Mouse (Mus musculus) midbrain, embryonic 13.5 days (tissue): ENCODE data around the gene Smarca2. TPM values are rescaled to one million over a fixed set of nuclear protein-coding genes. Genes with fewer than 3 reads are reported as not detected.

ENCODE experiments used
- ATAC-seq: fragments of 200-750 bp; cut with Nextera tagmentation; 2 replicates; pipeline ENCODE4 v1.8.0; 2017; ENCODE audit warnings: mild to moderate bottlenecking, moderate TSS enrichment, moderate library complexity
- H3K27ac ChIP-seq: fragments of 300-500 bp; sonication (generic); 2 replicates; pipeline ENCODE4 v1.5.1; 2015; ENCODE audit warnings: inconsistent platforms, mild to moderate bottlenecking, moderate library complexity
- H3K27me3 ChIP-seq: fragments of 300-500 bp; sonication (generic); 2 replicates; pipeline ENCODE4 v1.6.1; 2015; ENCODE audit warnings: mild to moderate bottlenecking, inconsistent platforms
- H3K36me3 ChIP-seq: fragments of 300-500 bp; sonication (generic); 2 replicates; pipeline ENCODE4 v1.6.1; 2015; ENCODE audit warnings: mild to moderate bottlenecking, inconsistent platforms
- H3K4me1 ChIP-seq: fragments of 300-500 bp; sonication (generic); replicated peaks from 2 replicates; pipeline ENCODE4 v1.6.1; 2015; ENCODE audit warnings: inconsistent platforms
- H3K4me2 ChIP-seq: fragments of 300-500 bp; sonication (generic); replicated peaks from 2 replicates; pipeline ENCODE4 v1.6.1; 2015; ENCODE audit warnings: moderate library complexity, mild to moderate bottlenecking, inconsistent platforms
- H3K4me3 ChIP-seq: fragments of 300-500 bp; sonication (generic); replicated peaks from 2 replicates; pipeline ENCODE4 v1.5.1; 2015; ENCODE audit warnings: mild to moderate bottlenecking, inconsistent platforms
- H3K9ac ChIP-seq: fragments of 300-500 bp; sonication (generic); replicated peaks from 2 replicates; pipeline ENCODE4 v1.6.1; 2015; ENCODE audit warnings: mild to moderate bottlenecking, inconsistent platforms
- H3K9me3 ChIP-seq: fragments of 300-500 bp; sonication (generic); 2 replicates; pipeline ENCODE4 v1.6.1; 2016; ENCODE audit warnings: mild to moderate bottlenecking, inconsistent platforms
- WGBS: fragments of 180-500 bp; shearing (Covaris S2); methylation state at CpG from one replicate; pipeline ENCODE4 v1.1.7; 2015; 5-methylcytosine and 5-hydroxymethylcytosine counted together
- polyA plus RNA-seq: library from polyadenylated mRNA; unstranded; fragments of >200 nt; fragmentation: Nextera tagmentation; extraction: Ambion mirVana; gene quantifications from 2 replicates; pipeline ENCODE4 v1.2.1, GENCODE M21; 2015

Smarca2 gene
- polyA plus RNA-seq, 1 experiment from 2014 or later: 109 TPM

GRCm38 (mm10) chr19:26605438-26606320 is 829 bp downstream of the Smarca2 start:
- ATAC-seq: peak; percentile 5; the same call in 1 of the 2 replicates

GRCm38 (mm10) chr19:26606321-26607155 is 1.7 kb downstream of the Smarca2 start:
- peaks cover 34% of the 10 kb centered on the region for H3K27me3 ChIP-seq
- H3K9ac ChIP-seq: peak overlapping the region; percentile 78
- H3K4me2 ChIP-seq: peak overlapping the region; percentile 100
- no peaks in the 10 kb centered on the region for H3K36me3 ChIP-seq
- peak; percentile 25 for ATAC-seq
- peaks cover 25% of the 10 kb centered on the region for H3K4me1 ChIP-seq
- H3K27ac ChIP-seq: peak overlapping the region; percentile 91
- WGBS: under 1% methylated on average over 63 of the region's 63 CpGs
- peak overlapping the region; percentile 79 for H3K4me3 ChIP-seq
- no peaks in the 10 kb centered on the region for H3K9me3 ChIP-seq

More at GRCm38 (mm10) chr19:26605438-26606320, 829 bp downstream of the Smarca2 start:
- H3K36me3 ChIP-seq: no peaks in the 10 kb centered on the region
- WGBS: 0% methylated on average over 44 of the region's 44 CpGs
- peak overlapping the region; percentile 78 for H3K9ac ChIP-seq
- H3K27ac ChIP-seq: peak overlapping the region; percentile 91
- H3K4me1 ChIP-seq: peaks cover 25% of the 10 kb centered on the region
- H3K9me3 ChIP-seq: no peaks in the 10 kb centered on the region
- H3K27me3 ChIP-seq: peaks cover 36% of the 10 kb centered on the region
- peak overlapping the region; percentile 79 for H3K4me3 ChIP-seq
- peak overlapping the region; percentile 100 for H3K4me2 ChIP-seq

GRCm38 (mm10) chr19:26607156-26607536 is 2.3 kb downstream of the Smarca2 start:
- H3K9ac ChIP-seq: peak overlapping the region; percentile 78
- peaks cover 25% of the 10 kb centered on the region for H3K4me1 ChIP-seq
- H3K27ac ChIP-seq: peak overlapping the region; percentile 91; the same call in 1 of the 2 replicates
- H3K27me3 ChIP-seq: peaks cover 33% of the 10 kb centered on the region
- no peaks in the 10 kb centered on the region for H3K9me3 ChIP-seq
- ATAC-seq: peak; percentile 19
- WGBS: 0% methylated on average over 54 of the region's 56 CpGs
- H3K36me3 ChIP-seq: no peaks in the 10 kb centered on the region
- peak overlapping the region; percentile 79 for H3K4me3 ChIP-seq
- H3K4me2 ChIP-seq: peak overlapping the region; percentile 100

- WGBS: under 1% methylated on average over 39 of the region's 39 CpGs
- Histone ChIP-seq H3K9me3 (no peaks in the 10 kb centered on the region), H3K27me3 (peaks cover 27% of the 10 kb centered on the region), H3K4me3 (peak overlapping the region; percentile 79), H3K36me3 (no peaks in the 10 kb centered on the region), H3K4me2 (peak overlapping the region; percentile 100), H3K9ac (peak overlapping the region; percentile 78), H3K4me1 (peaks cover 25% of the 10 kb centered on the region), H3K27ac (peak overlapping the region; percentile 91; the same call in 1 of the 2 replicates)
- no peak for ATAC-seq
Observed at GRCm38 (mm10) chr19:26607551-26608433, 2.9 kb downstream of the Smarca2 start.

GRCm38 (mm10) chr19:26608434-26608812 is 3.6 kb downstream of the Smarca2 start:
- 2% methylated on average over 7 of the region's 7 CpGs for WGBS
- no peaks in the 10 kb centered on the region for H3K36me3 ChIP-seq
- peaks cover 24% of the 10 kb centered on the region for H3K4me1 ChIP-seq
- H3K9ac ChIP-seq: no peak overlapping the region
- no peak for ATAC-seq
- H3K9me3 ChIP-seq: no peaks in the 10 kb centered on the region
- H3K27ac ChIP-seq: no peak overlapping the region
- H3K27me3 ChIP-seq: peaks cover 25% of the 10 kb centered on the region
- peak overlapping the region; percentile 79 for H3K4me3 ChIP-seq
- peak overlapping the region; percentile 100 for H3K4me2 ChIP-seq

- H3K4me3 ChIP-seq: no peak overlapping the region
- ATAC-seq: no peak
Observed at GRCm38 (mm10) chr19:26609637-26610036, 4.8 kb downstream of the Smarca2 start.

GRCm38 (mm10) chr19:26612995-26613394 is 8.1 kb downstream of the Smarca2 start:
- 64% methylated on average over 4 of the region's 4 CpGs for whole genome bisulfite sequencing
- no peaks in the 10 kb centered on the region for H3K36me3 ChIP-seq
- H3K4me3 ChIP-seq: no peak overlapping the region
- no peak overlapping the region for H3K9ac ChIP-seq
- H3K4me2 ChIP-seq: no peak overlapping the region
- H3K27ac ChIP-seq: no peak overlapping the region
- no peaks in the 10 kb centered on the region for H3K9me3 ChIP-seq
- H3K4me1 ChIP-seq: peaks cover 14% of the 10 kb centered on the region
- H3K27me3 ChIP-seq: peaks cover 20% of the 10 kb centered on the region
- no peak for ATAC-seq

More at GRCm38 (mm10) chr19:26609637-26610036, 4.8 kb downstream of the Smarca2 start:
- no peak overlapping the region for H3K27ac ChIP-seq
- no peak overlapping the region for H3K9ac ChIP-seq
- no peaks in the 10 kb centered on the region for H3K36me3 ChIP-seq
- no peaks in the 10 kb centered on the region for H3K9me3 ChIP-seq
- H3K4me1 ChIP-seq: peaks cover 19% of the 10 kb centered on the region
- peaks cover 24% of the 10 kb centered on the region for H3K27me3 ChIP-seq
- WGBS: 32% methylated on average over 2 of the region's 2 CpGs
- H3K4me2 ChIP-seq: no peak overlapping the region

GRCm38 (mm10) chr19:26613665-26614064 is 8.8 kb downstream of the Smarca2 start:
- Histone ChIP-seq H3K4me2 (no peak overlapping the region), H3K27ac (no peak overlapping the region), H3K9ac (no peak overlapping the region), H3K36me3 (no peaks in the 10 kb centered on the region), H3K27me3 (peaks cover 15% of the 10 kb centered on the region), H3K9me3 (no peaks in the 10 kb centered on the region), H3K4me1 (peaks cover 7% of the 10 kb centered on the region), H3K4me3 (no peak overlapping the region)
- ATAC-seq: no peak
- WGBS: 88% methylated on average over 5 of the region's 5 CpGs

- Histone ChIP-seq H3K9ac (no peak overlapping the region), H3K4me2 (no peak overlapping the region), H3K27me3 (peaks cover 7% of the 10 kb centered on the region; the same call in 1 of the 2 replicates), H3K4me1 (no peaks in the 10 kb centered on the region), H3K9me3 (no peaks in the 10 kb centered on the region), H3K36me3 (peaks cover 6% of the 10 kb centered on the region; the same call in 1 of the 2 replicates), H3K27ac (no peak overlapping the region), H3K4me3 (no peak overlapping the region)
- 48% methylated on average over 1 of the region's 1 CpGs for WGBS
- no peak for ATAC-seq
Observed at GRCm38 (mm10) chr19:26616271-26616670, 11.4 kb downstream of the Smarca2 start.

- no peak for ATAC-seq
- Histone ChIP-seq H3K27ac (no peak overlapping the region), H3K4me2 (no peak overlapping the region), H3K4me1 (no peaks in the 10 kb centered on the region), H3K27me3 (0 out of 2 replicates have a peak, but pooled peaks cover 4% of the 10 kb centered on the region), H3K36me3 (peaks cover 9% of the 10 kb centered on the region; the same call in 1 of the 2 replicates), H3K9ac (no peak overlapping the region), H3K4me3 (no peak overlapping the region), H3K9me3 (no peaks in the 10 kb centered on the region)
- 91% methylated on average over 5 of the region's 5 CpGs for WGBS
Observed at GRCm38 (mm10) chr19:26617287-26617686, 12.4 kb downstream of the Smarca2 start.

GRCm38 (mm10) chr19:26630712-26631235 is 25.9 kb downstream of the Smarca2 start:
- WGBS: 47% methylated on average over 8 of the region's 8 CpGs
- no peak overlapping the region for H3K4me3 ChIP-seq
- no peaks in the 10 kb centered on the region for H3K27me3 ChIP-seq
- H3K4me2 ChIP-seq: no peak overlapping the region
- peaks cover 8% of the 10 kb centered on the region for H3K4me1 ChIP-seq
- H3K36me3 ChIP-seq: no peaks in the 10 kb centered on the region
- no peaks in the 10 kb centered on the region for H3K9me3 ChIP-seq
- peak; percentile 58 for ATAC-seq
- peak overlapping the region; percentile 28; the same call in 1 of the 2 replicates for H3K9ac ChIP-seq
- H3K27ac ChIP-seq: peak overlapping the region; percentile 65
